Mouse (Mus musculus) CD4-positive, CD25-positive, alpha-beta regulatory T cell, adult 4 months (primary cell): ENCODE measurements around the gene Wdr78. TPM values are rescaled to one million over a fixed set of nuclear protein-coding genes. Genes with fewer than 3 reads are reported as not detected.

ENCODE experiments used
- polyA plus RNA-seq, 2 experiments: library from polyadenylated mRNA; unstranded; fragments of 100-300 nt; shearing (Covaris generic); gene quantifications; one replicate each; pipeline ENCODE4 v1.2.1; 2017

Wdr78 gene
- polyA plus RNA-seq, 2 experiments from 2014 or later, result 3.2 to 3.4 TPM

Other genes starting within 250 kb of the Wdr78 start
- not detected for gene Tctex1d1, start 135.9 kb downstream of the Wdr78 start, polyA plus RNA-seq
- gene Insl5, start 87.7 kb downstream of the Wdr78 start, polyA plus RNA-seq, result not detected
- gene Mier1, start 165 bp downstream of the Wdr78 start, polyA plus RNA-seq, result 10 to 100 TPM; 77.0 to 89.9 TPM
- gene Slc35d1, start 100.6 kb upstream of the Wdr78 start, polyA plus RNA-seq, result 10 to 100 TPM; 45.3 to 48.8 TPM
- not detected for gene 4921539E11Rik, start 176.3 kb upstream of the Wdr78 start, polyA plus RNA-seq
- 10 to 100 TPM; 36.6 to 37.7 TPM for gene Oma1, start 199.3 kb upstream of the Wdr78 start, polyA plus RNA-seq